Mouse (Mus musculus) forebrain, embryonic 12.5 days (tissue): ENCODE measurements at regions not wholly inside any gene's neighbourhood (a gene's known extent, or its start where the extent isn't known, plus 50 kb on each side); places are given as distances from the start of the nearest gene placed in this dataset.
A peak's percentile ranks its signal among the peaks of the same experiment; 100 is the strongest.

Experiments
- ATAC-seq: fragments of 200-750 bp; cut with Nextera tagmentation; 2 replicates; pipeline ENCODE4 v1.8.0; 2017; ENCODE audit warnings: moderate TSS enrichment; ENCODE audit not compliant: low FRiP score
- H3K27ac ChIP-seq: fragments of 300-500 bp; sonication (generic); 2 replicates; pipeline ENCODE4 v1.5.1; 2016; ENCODE audit warnings: mild to moderate bottlenecking
- H3K27me3 ChIP-seq: fragments of 300-500 bp; sonication (generic); 2 replicates; pipeline ENCODE4 v1.6.1; 2016; ENCODE audit warnings: mild to moderate bottlenecking
- H3K36me3 ChIP-seq: fragments of 300-500 bp; sonication (generic); replicated peaks from 2 replicates; pipeline ENCODE4 v1.6.1; 2016; ENCODE audit warnings: mild to moderate bottlenecking
- H3K4me1 ChIP-seq: fragments of 300-500 bp; sonication (generic); 2 replicates; pipeline ENCODE4 v1.6.1; 2016
- H3K4me2 ChIP-seq: fragments of 300-500 bp; sonication (generic); 2 replicates; pipeline ENCODE4 v1.6.1; 2016; ENCODE audit warnings: mild to moderate bottlenecking, moderate library complexity
- H3K4me3 ChIP-seq: fragments of 300-500 bp; sonication (generic); replicated peaks from 2 replicates; pipeline ENCODE4 v1.5.1; 2016; ENCODE audit warnings: mild to moderate bottlenecking
- H3K9ac ChIP-seq: fragments of 300-500 bp; sonication (generic); 2 replicates; pipeline ENCODE4 v1.6.1; 2016; ENCODE audit warnings: mild to moderate bottlenecking
- H3K9me3 ChIP-seq: fragments of 300-500 bp; sonication (generic); 2 replicates; pipeline ENCODE4 v1.6.1; 2016
- WGBS: fragments of 180-500 bp; shearing (Covaris S2); methylation state at CpG from one replicate; pipeline ENCODE4 v1.1.7; 2016; 5-methylcytosine and 5-hydroxymethylcytosine counted together

- Histone ChIP-seq H3K9me3 (no peaks in the 10 kb centered on the region), H3K27ac (no peak overlapping the region), H3K4me1 (peaks cover 15% of the 10 kb centered on the region), H3K4me3 (no peak overlapping the region), H3K27me3 (no peaks in the 10 kb centered on the region), H3K9ac (no peak overlapping the region), H3K4me2 (no peak overlapping the region), H3K36me3 (no peaks in the 10 kb centered on the region)
- WGBS: 10% methylated on average over 4 of the region's 5 CpGs
- ATAC-seq: no peak
These were observed 196.0 kb downstream of the Ly86 start for GRCm38 (mm10) chr13:37540980-37541531.

GRCm38 (mm10) chr13:37541674-37542073, 196.7 kb downstream of the Ly86 start:
- no peak overlapping the region for H3K4me3 ChIP-seq
- 0 out of 2 replicates have a peak overlapping the region, but pooled peaks have one; percentile 2 for H3K4me2 ChIP-seq
- peaks cover 15% of the 10 kb centered on the region for H3K4me1 ChIP-seq
- 0 out of 2 replicates have a peak, but pooled peaks have one; percentile 11 for ATAC-seq
- no peak overlapping the region for H3K27ac ChIP-seq
- H3K9me3 ChIP-seq: no peaks in the 10 kb centered on the region
- H3K36me3 ChIP-seq: no peaks in the 10 kb centered on the region
- no peak overlapping the region for H3K9ac ChIP-seq
- H3K27me3 ChIP-seq: no peaks in the 10 kb centered on the region
- 12% methylated on average over 6 of the region's 6 CpGs for WGBS

- H3K27me3 ChIP-seq: no peaks in the 10 kb centered on the region
- no peak overlapping the region for H3K9ac ChIP-seq
- no peak overlapping the region for H3K4me2 ChIP-seq
- no peaks in the 10 kb centered on the region for H3K36me3 ChIP-seq
- 90% methylated on average over 13 of the region's 13 CpGs for WGBS
- no peaks in the 10 kb centered on the region for H3K9me3 ChIP-seq
- ATAC-seq: no peak
- H3K4me1 ChIP-seq: peaks cover 15% of the 10 kb centered on the region
- no peak overlapping the region for H3K4me3 ChIP-seq
- H3K27ac ChIP-seq: no peak overlapping the region
These were observed 197.8 kb downstream of the Ly86 start for GRCm38 (mm10) chr13:37542744-37543196.

- no peak overlapping the region for H3K9ac ChIP-seq
- no peak for ATAC-seq
- peaks cover 15% of the 10 kb centered on the region for H3K4me1 ChIP-seq
- WGBS: 86% methylated on average over 3 of the region's 3 CpGs
- no peaks in the 10 kb centered on the region for H3K27me3 ChIP-seq
- H3K36me3 ChIP-seq: no peaks in the 10 kb centered on the region
- no peak overlapping the region for H3K4me2 ChIP-seq
- H3K9me3 ChIP-seq: no peaks in the 10 kb centered on the region
- H3K27ac ChIP-seq: no peak overlapping the region
- no peak overlapping the region for H3K4me3 ChIP-seq
These were observed 198.8 kb downstream of the Ly86 start for GRCm38 (mm10) chr13:37543788-37544187.

GRCm38 (mm10) chr13:37544696-37545095, 199.7 kb downstream of the Ly86 start:
- Histone ChIP-seq H3K9ac (no peak overlapping the region), H3K36me3 (no peaks in the 10 kb centered on the region), H3K4me1 (peaks cover 15% of the 10 kb centered on the region), H3K4me2 (no peak overlapping the region), H3K27ac (no peak overlapping the region), H3K27me3 (no peaks in the 10 kb centered on the region), H3K4me3 (no peak overlapping the region), H3K9me3 (no peaks in the 10 kb centered on the region)
- no peak for ATAC-seq
- WGBS: 93% methylated on average over 2 of the region's 2 CpGs

GRCm38 (mm10) chr13:37546556-37546955, 201.5 kb downstream of the Ly86 start:
- ATAC-seq: no peak

GRCm38 (mm10) chr13:37550584-37550983, 205.6 kb downstream of the Ly86 start:
- Histone ChIP-seq H3K9me3 (no peaks in the 10 kb centered on the region), H3K27me3 (no peaks in the 10 kb centered on the region), H3K4me1 (peaks cover 10% of the 10 kb centered on the region; the same call in 1 of the 2 replicates), H3K4me2 (no peak overlapping the region), H3K4me3 (no peak overlapping the region), H3K27ac (no peak overlapping the region), H3K9ac (no peak overlapping the region), H3K36me3 (no peaks in the 10 kb centered on the region)
- WGBS: 90% methylated on average over 4 of the region's 4 CpGs
- ATAC-seq: no peak

More at GRCm38 (mm10) chr13:37546556-37546955, 201.5 kb downstream of the Ly86 start:
- Histone ChIP-seq H3K36me3 (no peaks in the 10 kb centered on the region), H3K27ac (no peak overlapping the region), H3K9ac (no peak overlapping the region), H3K4me2 (no peak overlapping the region), H3K4me3 (no peak overlapping the region), H3K27me3 (no peaks in the 10 kb centered on the region), H3K9me3 (no peaks in the 10 kb centered on the region), H3K4me1 (peaks cover 11% of the 10 kb centered on the region; the same call in 1 of the 2 replicates)
- WGBS: 82% methylated on average over 3 of the region's 3 CpGs

- ATAC-seq: no peak
- WGBS: 50% methylated on average over 5 of the region's 5 CpGs
- no peak overlapping the region for H3K9ac ChIP-seq
- H3K27ac ChIP-seq: no peak overlapping the region
- peaks cover 10% of the 10 kb centered on the region; the same call in 1 of the 2 replicates for H3K4me1 ChIP-seq
- no peaks in the 10 kb centered on the region for H3K36me3 ChIP-seq
- no peaks in the 10 kb centered on the region for H3K9me3 ChIP-seq
- H3K4me2 ChIP-seq: no peak overlapping the region
- H3K27me3 ChIP-seq: no peaks in the 10 kb centered on the region
- H3K4me3 ChIP-seq: no peak overlapping the region
These were observed 208.4 kb downstream of the Ly86 start for GRCm38 (mm10) chr13:37553392-37553791.

- Histone ChIP-seq H3K4me3 (no peak overlapping the region), H3K9ac (no peak overlapping the region), H3K36me3 (no peaks in the 10 kb centered on the region), H3K27me3 (no peaks in the 10 kb centered on the region), H3K4me2 (no peak overlapping the region), H3K27ac (no peak overlapping the region), H3K9me3 (no peaks in the 10 kb centered on the region), H3K4me1 (peaks cover 19% of the 10 kb centered on the region)
- no peak for ATAC-seq
- 87% methylated on average over 7 of the region's 8 CpGs for WGBS
These were observed 212.2 kb downstream of the Ly86 start for GRCm38 (mm10) chr13:37557183-37557582.

- H3K4me2 ChIP-seq: no peak overlapping the region
- WGBS: 79% methylated on average over 5 of the region's 5 CpGs
- ATAC-seq: no peak
These were observed 212.8 kb downstream of the Ly86 start for GRCm38 (mm10) chr13:37557766-37558165.

GRCm38 (mm10) chr13:37559056-37559455, 214.0 kb downstream of the Ly86 start:
- no peaks in the 10 kb centered on the region for H3K9me3 ChIP-seq
- no peak overlapping the region for H3K4me3 ChIP-seq
- peaks cover 23% of the 10 kb centered on the region for H3K4me1 ChIP-seq
- no peaks in the 10 kb centered on the region for H3K27me3 ChIP-seq
- WGBS: 81% methylated on average over 5 of the region's 5 CpGs
- no peak overlapping the region for H3K4me2 ChIP-seq
- no peaks in the 10 kb centered on the region for H3K36me3 ChIP-seq
- H3K27ac ChIP-seq: no peak overlapping the region
- H3K9ac ChIP-seq: no peak overlapping the region
- no peak for ATAC-seq

More at GRCm38 (mm10) chr13:37557766-37558165, 212.8 kb downstream of the Ly86 start:
- Histone ChIP-seq H3K27ac (no peak overlapping the region), H3K36me3 (no peaks in the 10 kb centered on the region), H3K4me3 (no peak overlapping the region), H3K9me3 (no peaks in the 10 kb centered on the region), H3K4me1 (peaks cover 24% of the 10 kb centered on the region), H3K9ac (no peak overlapping the region), H3K27me3 (no peaks in the 10 kb centered on the region)

GRCm38 (mm10) chr13:37559706-37560313, 214.8 kb downstream of the Ly86 start:
- H3K27ac ChIP-seq: no peak overlapping the region
- H3K36me3 ChIP-seq: no peaks in the 10 kb centered on the region
- no peak overlapping the region for H3K9ac ChIP-seq
- no peaks in the 10 kb centered on the region for H3K9me3 ChIP-seq
- no peak overlapping the region for H3K4me2 ChIP-seq
- peaks cover 23% of the 10 kb centered on the region for H3K4me1 ChIP-seq
- no peak for ATAC-seq
- H3K4me3 ChIP-seq: no peak overlapping the region
- 76% methylated on average over 7 of the region's 7 CpGs for WGBS
- no peaks in the 10 kb centered on the region for H3K27me3 ChIP-seq

GRCm38 (mm10) chr13:37560387-37560786, 215.4 kb downstream of the Ly86 start:
- Histone ChIP-seq H3K27ac (no peak overlapping the region), H3K4me1 (peaks cover 23% of the 10 kb centered on the region), H3K4me2 (no peak overlapping the region), H3K36me3 (no peaks in the 10 kb centered on the region), H3K27me3 (no peaks in the 10 kb centered on the region), H3K9ac (no peak overlapping the region), H3K4me3 (no peak overlapping the region), H3K9me3 (no peaks in the 10 kb centered on the region)
- WGBS: 56% methylated on average over 9 of the region's 9 CpGs
- ATAC-seq: no peak
